In genomic region chr2:142629523-142630312, GRCm38 (mm10) we compare ENCODE assay signal across 16 mouse cellular contexts.
A peak's percentile ranks its signal among the peaks of the same experiment; 100 is the strongest.
DNase-seq lines count a peak whose midpoint lies in the region; ATAC-seq and TF ChIP-seq lines count a peak whose summit lies in the region.
"Had no signal": no experiment of that assay in that cellular context is flagged by ENCODE, and none has a peak within 500 bp of the region (broad histone marks: within the 10 kb centered on the region; RNA-seq: fewer than 3 reads in every experiment).

No protein-coding gene starts in this region.

- H3K36me3 ChIP-seq in kidney, postnatal 0 days (ENCODE audit: insufficient read depth, low read length), result no peaks in the 10 kb centered on the region
- H3K36me3 ChIP-seq: hindbrain, embryonic 15.5 days; liver, embryonic 13.5 days had no signal

- H3K4me2 ChIP-seq in kidney, postnatal 0 days (ENCODE audit: low read length), result no peak overlapping the region
- H3K4me2 ChIP-seq: hindbrain, embryonic 15.5 days; liver, embryonic 13.5 days had no signal

- no peak overlapping the region for H3K4me3 ChIP-seq in kidney, postnatal 0 days (replicated peaks; ENCODE audit: low read depth, low read length)
- H3K4me3 ChIP-seq: heart, adult 2 months; hindbrain, embryonic 15.5 days; liver, embryonic 13.5 days had no signal

- H3K27me3 ChIP-seq in kidney, postnatal 0 days (ENCODE audit: insufficient read depth, low read length), result no peaks in the 10 kb centered on the region
- H3K27me3 ChIP-seq: hindbrain, embryonic 15.5 days; liver, embryonic 13.5 days had no signal

- peak; percentile 79 for ATAC-seq in kidney, postnatal 0 days (replicated peaks; ENCODE audit: low FRiP score, low read depth)
- ATAC-seq in activated CD4-positive, CD25-positive, alpha-beta regulatory T cell, adult 4 months, result no peak
- ATAC-seq: forebrain, embryonic 14.5 days had no signal

- no peak for TF ChIP-seq CTCF in kidney, postnatal 0 days (IDR thresholded peaks at IDR 0.05; ENCODE audit: low read depth)

- peak; percentile 63 for DNase-seq in heart, adult 11 months
- DNase-seq in heart, adult 18-20 months, result no peak
- peak; percentile 11 for DNase-seq in urinary bladder, postnatal 14 days (ENCODE audit: low spot score)
- DNase-seq in urinary bladder, adult 18-20 months (ENCODE audit: low spot score in 2 of 2), result no peak
- peak; percentile 18 for DNase-seq in kidney, postnatal 0 days (ENCODE audit: low spot score)
- no peak for DNase-seq in right cerebral cortex, postnatal 4 days
- DNase-seq in urinary bladder, postnatal 10 days (ENCODE audit: low spot score), result no peak
- DNase-seq: cerebellum, adult 18-20 months; embryo, embryonic 11 days; heart, adult 2 months; liver, embryonic 13.5 days; lung, postnatal 10 days; thymus, postnatal 36 days had no signal

- H3K4me1 ChIP-seq in kidney, postnatal 0 days (replicated peaks; ENCODE audit: insufficient read depth, low read length), result peaks cover 5% of the 10 kb centered on the region; the same call in 1 of the 2 replicates
- H3K4me1 ChIP-seq: hindbrain, embryonic 15.5 days; liver, embryonic 13.5 days had no signal

- H3K9ac ChIP-seq in kidney, postnatal 0 days (ENCODE audit: low read depth, low read length), result no peak overlapping the region
- H3K9ac ChIP-seq: hindbrain, embryonic 15.5 days; liver, embryonic 13.5 days had no signal

- 61% methylated on average over 2 of the region's 2 CpGs for WGBS in kidney, postnatal 0 days

- peak overlapping the region; percentile 36; the same call in 1 of the 2 replicates for H3K27ac ChIP-seq in kidney, postnatal 0 days
- H3K27ac ChIP-seq: heart, adult 2 months; hindbrain, embryonic 15.5 days; liver, embryonic 13.5 days had no signal

- H3K9me3 ChIP-seq in kidney, postnatal 0 days (replicated peaks; ENCODE audit: low read length), result no peaks in the 10 kb centered on the region
- H3K9me3 ChIP-seq: hindbrain, embryonic 15.5 days; liver, embryonic 13.5 days had no signal

Comparison
In these comparisons a context has a peak if more than half of its experiments do, and no peak if none do; other contexts are left out.
1. DNase-seq: peak in heart, adult 11 months (single experiment), urinary bladder, postnatal 14 days (single experiment) and kidney, postnatal 0 days (single experiment); none in heart, adult 18-20 months (0 of 2), urinary bladder, adult 18-20 months (0 of 2), right cerebral cortex, postnatal 4 days (single experiment) and urinary bladder, postnatal 10 days (single experiment).